Mouse (Mus musculus) CD4-positive naive resting alpha-beta T cell, adult 76 days (primary cell): ENCODE data around the gene Vmn2r53. TPM values are rescaled to one million over a fixed set of nuclear protein-coding genes. Genes with fewer than 3 reads are reported as not detected.

Experiments
- total RNA-seq: library from RNA; stranded (reverse); gene quantifications from one replicate; pipeline ENCODE4 v1.2.4, GENCODE M21; 2023

Vmn2r53 gene
- 0.03 TPM for total RNA-seq

GRCm38 (mm10) chr7:12608688-12609087, at the start of gene Vmn2r53:
TSS of gene Vmn2r53 (minus strand) at chr7:12608788.

DNA sequence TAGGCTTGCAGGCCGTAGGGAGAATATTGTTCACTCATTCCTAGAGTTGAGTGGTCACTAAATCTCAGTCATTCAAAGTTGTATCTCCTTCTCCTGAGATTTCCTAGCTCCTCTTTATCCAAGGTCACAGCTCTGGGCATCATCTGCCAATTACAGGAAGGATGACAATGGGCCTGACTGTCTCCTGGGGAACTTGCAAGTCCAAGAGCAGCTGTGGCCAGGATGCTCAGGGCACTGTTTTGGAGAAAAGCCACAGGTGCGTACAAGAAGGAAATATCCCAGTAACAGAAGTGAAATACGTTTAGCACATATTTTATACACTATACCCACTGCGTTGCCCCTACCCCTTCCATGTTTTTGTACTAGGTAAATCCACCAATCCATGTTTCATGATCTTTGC, 31.6 kb upstream of the Vmn2r53 start, which contains the start of gene Vmn2r54:
Gene Vmn2r54, minus strand, starts transcription at position 101 of the 400 bp plus-strand sequence.

Other genes with a start within 250 kb of the Vmn2r53 start
- gene Vmn1r84, start 239.5 kb downstream of the Vmn2r53 start, total RNA-seq = not detected
- gene Zfp551, start 186.0 kb downstream of the Vmn2r53 start, total RNA-seq = 1.6 TPM
- 3.8 TPM for gene Zfp606, start 130.5 kb downstream of the Vmn2r53 start, total RNA-seq
- not detected for gene 2900092C05Rik, start 96.3 kb downstream of the Vmn2r53 start, total RNA-seq
- gene Vmn2r54, start 31.5 kb upstream of the Vmn2r53 start, total RNA-seq = not detected
- gene Vmn2r55, start 76.2 kb upstream of the Vmn2r53 start, total RNA-seq = not detected
- gene Vmn2r56, start 126.2 kb upstream of the Vmn2r53 start, total RNA-seq = not detected
- 16.5 TPM for gene Zscan18, start 194.8 kb upstream of the Vmn2r53 start, total RNA-seq
- 9.0 TPM for gene Zfp329, start 210.1 kb upstream of the Vmn2r53 start, total RNA-seq
- 112 TPM for gene Zfp110, start 226.0 kb upstream of the Vmn2r53 start, total RNA-seq